Mouse (Mus musculus) CH12.LX (cell line): ENCODE results near the gene Gm14698. TPM values are rescaled to one million over a fixed set of nuclear protein-coding genes. Genes with fewer than 3 reads are reported as not detected.
A peak's percentile ranks its signal among the peaks of the same experiment; 100 is the strongest.
"Not testable (repeated sequence)": the region's sequence is repeated elsewhere in the genome, so short reads cannot be mapped to it uniquely, and the experiment has no call there.

Source experiments
- DNase-seq: peaks from one replicate; pipeline ENCODE4 v3.0.0-alpha.2; 2013; ENCODE audit errors: extremely low read depth
- H3K27ac ChIP-seq: 2 replicates; pipeline ENCODE4 v1.5.1; 2012; ENCODE audit warnings: low read depth, mild to moderate bottlenecking, control low read depth, moderate library complexity; ENCODE audit not compliant: insufficient read depth
- H3K27me3 ChIP-seq: replicated peaks from 2 replicates; pipeline ENCODE3; 2012; ENCODE audit warnings: inconsistent platforms
- H3K36me3 ChIP-seq, 2 experiments: replicated peaks in 1 of 2; 2 replicates each; pipeline versions ENCODE3 to v1.6.1; 2012; ENCODE audit warnings: inconsistent platforms in 1 of 2, low read length in 1 of 2, mild to moderate bottlenecking in 1 of 2, mixed read lengths in 1 of 2, moderate library complexity in 1 of 2; ENCODE audit not compliant: control insufficient read depth in 1 of 2, insufficient read depth in 1 of 2
- H3K4me1 ChIP-seq, 2 experiments: 2 replicates each; pipeline ENCODE4 v1.6.1; 2012; ENCODE audit warnings: inconsistent platforms in 1 of 2, moderate library complexity in 1 of 2; ENCODE audit not compliant: insufficient read depth in 2 of 2, control insufficient read depth in 1 of 2
- H3K4me2 ChIP-seq: 2 replicates; pipeline ENCODE4 v1.6.1; 2012; ENCODE audit warnings: low read depth, mild to moderate bottlenecking, control low read depth; ENCODE audit not compliant: poor library complexity, insufficient read depth, severe bottlenecking
- H3K4me3 ChIP-seq, 3 experiments: fragments of 150-350 bp in 1 of 3; sonication (generic) in 1 of 3; replicated peaks in 1 of 3; 2 replicates each; pipeline versions ENCODE3 to v1.5.1; 2011 to 2012; ENCODE audit warnings: low read depth in 2 of 3, low read length in 2 of 3, mild to moderate bottlenecking in 2 of 3, moderate library complexity in 2 of 3, control low read depth in 1 of 3, improper control_type of control experiment in 1 of 3, inconsistent platforms in 1 of 3, mixed read lengths in 1 of 3; ENCODE audit not compliant: poor library complexity in 1 of 3
- H3K79me2 ChIP-seq: replicated peaks from 2 replicates; pipeline ENCODE4 v1.6.1; 2012; ENCODE audit warnings: mild to moderate bottlenecking, moderate library complexity; ENCODE audit not compliant: control insufficient read depth, poor library complexity, insufficient read depth, severe bottlenecking; ENCODE audit errors: extremely low read depth
- H3K9ac ChIP-seq: 2 replicates; pipeline ENCODE4 v1.6.1; 2012; ENCODE audit warnings: low read depth, mild to moderate bottlenecking, control low read depth, moderate library complexity; ENCODE audit not compliant: insufficient read depth
- H3K9me3 ChIP-seq: replicated peaks from 2 replicates; pipeline ENCODE3; 2012; ENCODE audit warnings: low read length, inconsistent platforms, mixed read lengths
- BHLHE40 ChIP-seq: IDR thresholded peaks from 2 replicates; pipeline ENCODE4 v1.6.1; 2011; ENCODE audit warnings: mild to moderate bottlenecking, low read depth, low read length, improper control_type of control experiment
- CTCF ChIP-seq, 2 experiments: IDR thresholded peaks in 1 of 2; conservative IDR thresholded peaks in 1 of 2; 2 replicates each; pipeline ENCODE4 v1.5.1; 2011 to 2012; ENCODE audit warnings: low read depth in 2 of 2, low read length in 2 of 2, improper control_type of control experiment in 1 of 2, inconsistent platforms in 1 of 2, mild to moderate bottlenecking in 1 of 2, moderate library complexity in 1 of 2
- ELF1 ChIP-seq: IDR thresholded peaks from 2 replicates; pipeline ENCODE4 v1.6.1; 2014; ENCODE audit warnings: low read depth, mild to moderate bottlenecking, inconsistent platforms, low read length, improper control_type of control experiment
- JUN ChIP-seq: IDR thresholded peaks from 2 replicates; pipeline ENCODE4 v1.6.1; 2011; ENCODE audit warnings: low read depth, mild to moderate bottlenecking, low read length, improper control_type of control experiment, moderate library complexity; ENCODE audit not compliant: insufficient read depth
- KAT2A ChIP-seq: IDR thresholded peaks from 2 replicates; pipeline ENCODE4 v1.6.1; 2012; ENCODE audit warnings: low read length, improper control_type of control experiment, inconsistent platforms; ENCODE audit not compliant: insufficient replicate concordance
- NRF1 ChIP-seq: IDR thresholded peaks from 2 replicates; pipeline ENCODE4 v1.6.1; 2014; ENCODE audit warnings: low read depth, mild to moderate bottlenecking, inconsistent platforms, low read length, improper control_type of control experiment, moderate library complexity
- RAD21 ChIP-seq: IDR thresholded peaks from 2 replicates; pipeline ENCODE4 v1.6.1; 2011; ENCODE audit warnings: low read depth, mild to moderate bottlenecking, low read length, improper control_type of control experiment, moderate library complexity
- SIN3A ChIP-seq: IDR thresholded peaks from 2 replicates; pipeline ENCODE4 v1.6.1; 2012; ENCODE audit warnings: low read length, improper control_type of control experiment, inconsistent platforms
- TCF12 ChIP-seq: IDR thresholded peaks from 2 replicates; pipeline ENCODE4 v1.6.1; 2014; ENCODE audit warnings: low read depth, mild to moderate bottlenecking, inconsistent platforms, low read length, improper control_type of control experiment
- ZKSCAN1 ChIP-seq: IDR thresholded peaks from 2 replicates; pipeline ENCODE4 v1.6.1; 2012; ENCODE audit warnings: low read depth, inconsistent platforms, low read length, improper control_type of control experiment, borderline replicate concordance
- dilution Hi-C: fragments of 300-500 bp; cut with MboI; formaldehyde crosslinking; loops from 2 replicates; pipeline ENCODE4 v1.14.3; 2020; ENCODE audit warnings: low sequenced_read_pairs; ENCODE audit not compliant: extremely low pct_unique_long_range_greater_than_20kb, extremely low pct_ligation_motif_present
- in situ Hi-C: fragments of 300-500 bp; cut with MboI; formaldehyde crosslinking; loops from 3 replicates; pipeline ENCODE4 v1.14.3; 2019; ENCODE audit warnings: low sequenced_read_pairs, low pct_ligation_motif_present, low pct_unique_long_range_greater_than_20kb, mixed read lengths
- polyA plus RNA-seq: library from polyadenylated mRNA; unstranded; fragments of >175 nt; gene quantifications from 2 replicates; pipeline ENCODE4 v1.2.1, GENCODE M21; 2012; ENCODE audit warnings: low read depth; ENCODE audit not compliant: insufficient read length
- total RNA-seq, 2 experiments: library from RNA; depleted of rRNA; stranded (reverse); fragments of 300-350 nt in 1 of 2; fragments of >200 nt in 1 of 2; gene quantifications; 2 replicates each; pipeline ENCODE4 v1.2.3; 2012 to 2014

Gm14698 gene
- total RNA-seq (2012; rRNA removed) (0.55 and 0.59 TPM in 2 replicates), total RNA-seq (2014; rRNA removed) (5.6 and 6.5 TPM in 2 replicates), polyA plus RNA-seq (8.1 and 13.9 TPM in 2 replicates)

DNA sequence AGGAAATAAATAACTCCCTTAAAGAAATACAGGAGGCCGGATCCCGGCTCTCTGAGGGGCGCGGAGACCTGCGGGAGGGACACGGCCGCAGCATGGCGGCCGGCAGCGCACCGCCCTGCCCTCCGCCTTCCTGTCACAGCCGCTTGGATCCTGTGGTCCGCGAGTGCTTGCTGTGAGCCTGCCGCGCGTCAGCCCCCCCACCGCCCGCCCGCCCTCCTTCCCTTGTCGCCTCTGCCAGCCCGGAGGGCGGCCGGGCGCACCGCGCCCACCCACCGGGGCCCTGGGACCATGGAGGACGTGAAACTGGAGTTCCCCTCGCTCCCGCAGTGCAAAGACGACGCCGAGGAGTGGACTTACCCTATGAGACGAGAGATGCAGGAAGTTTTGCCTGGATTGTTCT is at the start of gene Gm14698:
Gene Gm14698, plus strand, starts transcription at position 35 of the 400 bp plus-strand sequence.
- H3K4me2 ChIP-seq, H3K4me3 ChIP-seq, H3K9me3 ChIP-seq, H3K36me3 ChIP-seq, in situ Hi-C loops, H3K4me1 ChIP-seq, H3K79me2 ChIP-seq, H3K27me3 ChIP-seq, dilution Hi-C loops, H3K9ac ChIP-seq, H3K27ac ChIP-seq, DNase-seq: not testable (repeated sequence)

- H3K27me3 ChIP-seq, in situ Hi-C loops, dilution Hi-C loops, H3K4me1 ChIP-seq, H3K4me2 ChIP-seq, H3K79me2 ChIP-seq, DNase-seq, H3K9me3 ChIP-seq, H3K27ac ChIP-seq, H3K36me3 ChIP-seq, H3K4me3 ChIP-seq, H3K9ac ChIP-seq: not testable (repeated sequence)
Observed at GRCm38 (mm10) chrX:68820449-68820848, 444 bp upstream of the Gm14698 start.

DNA sequence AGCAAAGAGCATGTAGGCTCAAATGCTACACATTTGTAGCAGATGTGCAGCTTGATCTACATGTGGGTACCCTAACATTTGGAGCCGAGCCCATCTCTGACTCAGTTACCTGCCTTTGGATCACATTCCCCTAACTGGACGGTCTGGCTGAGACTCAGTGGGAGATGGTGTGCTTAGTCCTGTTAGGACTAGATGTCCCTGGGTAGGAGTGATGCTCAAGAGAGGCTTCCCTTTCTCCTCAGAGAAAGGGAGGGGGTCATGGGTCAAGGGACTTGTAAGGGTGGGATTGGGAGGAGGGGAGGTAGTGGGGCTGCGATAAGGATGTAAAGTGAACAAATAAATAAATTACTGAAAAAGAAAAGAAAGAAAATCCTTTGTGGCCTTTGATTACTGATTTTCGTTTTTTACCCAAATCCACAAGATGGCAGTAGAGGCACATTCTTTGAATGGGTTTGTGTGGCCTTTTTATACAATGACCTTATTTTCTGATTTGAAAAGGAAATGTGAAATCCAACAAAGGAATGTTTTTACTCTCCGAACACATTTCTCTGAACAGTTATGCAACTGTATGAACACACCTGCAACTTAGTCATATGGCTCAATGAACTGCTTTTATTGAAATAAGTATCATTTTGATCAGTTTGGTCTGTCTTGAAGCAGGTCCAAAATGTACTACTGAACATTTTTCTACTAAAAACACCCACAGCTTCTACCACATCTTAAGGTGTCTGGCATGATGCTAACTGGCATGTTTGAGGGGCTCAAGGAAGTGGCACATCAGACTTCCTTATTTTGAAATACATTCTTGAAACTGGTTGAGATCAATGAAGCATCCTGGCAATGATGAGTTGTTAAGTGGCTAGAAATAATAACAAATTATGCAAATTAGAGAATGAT is 18.9 kb downstream of the Gm14698 start:
- no peaks in the 10 kb centered on the region for H3K36me3 ChIP-seq
- H3K4me2 ChIP-seq: no peak overlapping the region
- H3K9me3 ChIP-seq: no peaks in the 10 kb centered on the region
- dilution Hi-C loops (no loop called here), in situ Hi-C loops (no loop called here)
- no peak overlapping the region for H3K4me3 ChIP-seq
- no peaks in the 10 kb centered on the region for H3K4me1 ChIP-seq
- TF ChIP-seq TCF12 (no peak), RAD21 (peak; percentile 49), CTCF (conservative IDR thresholded peaks at IDR 0.05 in 1 of 2, IDR thresholded peaks at IDR 0.05 in 1 of 2; ENCODE audit: low read depth in 2 of 2, low read length in 2 of 2) (peak in 1 of 2 experiments; percentile 31; a peak in 2 of 4 replicates)
- no peaks in the 10 kb centered on the region for H3K27me3 ChIP-seq
- no peak overlapping the region for H3K9ac ChIP-seq
- peak; percentile 17 for DNase-seq
- H3K79me2 ChIP-seq: no peaks in the 10 kb centered on the region
- H3K27ac ChIP-seq: no peak overlapping the region

- Histone ChIP-seq H3K4me3 (no peak overlapping the region), H3K36me3 (no peaks in the 10 kb centered on the region), H3K27me3 (no peaks in the 10 kb centered on the region), H3K4me1 (no peaks in the 10 kb centered on the region), H3K79me2 (no peaks in the 10 kb centered on the region), H3K9ac (no peak overlapping the region), H3K9me3 (no peaks in the 10 kb centered on the region), H3K4me2 (no peak overlapping the region), H3K27ac (no peak overlapping the region)
- dilution Hi-C loops (no loop called here), in situ Hi-C loops (no loop called here)
- no peak for TF ChIP-seq TCF12
- no peak for TF ChIP-seq ELF1
- no peak for TF ChIP-seq NRF1
- no peak for TF ChIP-seq KAT2A
- TF ChIP-seq JUN: no peak
- TF ChIP-seq BHLHE40: no peak
- TF ChIP-seq ZKSCAN1: no peak
- TF ChIP-seq RAD21: no peak
- no peak for TF ChIP-seq SIN3A
- DNase-seq: no peak
Observed at GRCm38 (mm10) chrX:68865145-68865544, 44.3 kb downstream of the Gm14698 start.
